Mouse (Mus musculus) natural killer cell, adult 2 months (primary cell): Measurements from ENCODE around the gene Nmd3.

Experiments used
- DNase-seq, 2 experiments: peaks; one replicate each; pipeline ENCODE4 v3.0.0; 2022; ENCODE audit warnings: low spot score in 2 of 2

The Nmd3 gene

DNA sequence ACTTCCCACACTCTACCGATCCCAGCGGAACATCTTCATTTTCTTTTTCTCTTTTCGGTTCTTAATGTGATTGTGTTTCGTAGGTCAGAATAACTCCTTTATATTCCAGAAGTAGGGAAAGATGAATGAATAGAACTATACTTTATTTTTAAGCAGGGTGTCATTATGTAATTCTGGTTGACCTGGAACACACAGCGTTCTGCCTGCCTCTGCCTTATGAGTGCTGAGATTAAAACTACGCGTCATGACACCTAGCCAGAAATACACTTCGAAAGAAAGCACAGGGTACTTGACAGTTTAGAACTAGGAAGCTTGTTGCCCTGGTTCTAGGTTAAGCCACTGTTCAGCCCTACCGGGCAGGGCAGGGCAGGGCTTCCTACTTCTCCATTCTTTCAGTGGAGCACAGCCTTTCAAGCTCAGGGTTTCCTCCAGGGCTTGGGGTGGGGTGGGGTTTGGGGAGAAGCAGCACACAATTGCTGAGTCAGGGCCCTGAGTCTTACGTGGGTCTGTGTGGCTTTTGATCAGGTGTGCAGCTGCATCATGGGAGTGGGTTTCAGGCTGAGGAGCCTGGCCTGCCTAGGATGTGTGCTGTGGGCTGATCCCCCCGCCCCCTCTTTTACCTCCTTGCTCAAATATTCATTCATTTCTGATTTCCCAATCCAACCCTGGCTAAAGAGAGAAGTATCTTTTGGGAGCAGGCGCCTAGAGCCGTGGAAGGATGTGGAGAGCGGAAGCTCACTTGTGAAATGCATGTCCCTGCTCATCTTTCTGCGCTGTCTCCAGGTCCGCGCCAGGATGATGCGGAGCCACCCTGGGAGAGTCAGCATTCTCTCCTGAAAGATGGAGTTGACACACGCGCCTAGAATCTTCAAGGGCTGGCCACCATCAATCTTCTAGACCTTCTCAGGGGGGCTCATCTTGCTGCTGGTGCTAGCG lies 42.1 kb downstream of the Nmd3 start:
- DNase-seq: no peak

GRCm38 (mm10) chr3:69765206-69765605 lies 43.4 kb downstream of the Nmd3 start:
- DNase-seq: no peak

GRCm38 (mm10) chr3:69769150-69769549 lies 47.4 kb downstream of the Nmd3 start:
- no peak for DNase-seq

GRCm38 (mm10) chr3:69773356-69773755 lies 51.6 kb downstream of the Nmd3 start:
- DNase-seq: no peak

DNA sequence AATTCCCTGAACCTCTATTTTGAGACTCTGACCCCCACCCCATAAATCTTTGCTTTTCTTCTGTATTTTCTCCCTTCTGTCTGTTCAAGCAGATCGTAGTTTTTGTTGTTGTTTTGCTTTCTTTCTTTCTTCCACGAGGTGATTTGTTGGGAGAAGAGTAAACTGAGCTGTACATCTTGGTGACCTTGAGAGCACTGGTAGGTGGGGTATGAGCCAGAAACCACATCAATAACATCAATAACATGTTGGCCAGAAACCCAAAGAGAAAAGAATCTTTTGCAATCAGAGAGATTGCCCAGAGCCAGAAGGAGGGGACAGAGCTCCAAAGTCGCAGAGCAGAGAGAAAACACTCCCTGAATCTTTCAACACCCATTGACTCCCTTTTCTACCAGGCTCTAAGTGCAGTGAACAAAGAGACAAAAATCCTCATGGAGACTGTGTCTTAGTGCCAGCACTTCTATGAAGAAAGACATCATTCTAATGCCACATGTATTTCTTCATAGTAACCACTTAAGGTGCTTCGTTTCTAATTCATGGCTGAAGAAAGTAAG lies 57.5 kb downstream of the Nmd3 start:
- no peak for DNase-seq

- DNase-seq: no peak
Observed at GRCm38 (mm10) chr3:69792823-69793417, 71.1 kb downstream of the Nmd3 start.

- no peak for DNase-seq
Observed at GRCm38 (mm10) chr3:69797533-69797932, 75.7 kb downstream of the Nmd3 start.

DNA sequence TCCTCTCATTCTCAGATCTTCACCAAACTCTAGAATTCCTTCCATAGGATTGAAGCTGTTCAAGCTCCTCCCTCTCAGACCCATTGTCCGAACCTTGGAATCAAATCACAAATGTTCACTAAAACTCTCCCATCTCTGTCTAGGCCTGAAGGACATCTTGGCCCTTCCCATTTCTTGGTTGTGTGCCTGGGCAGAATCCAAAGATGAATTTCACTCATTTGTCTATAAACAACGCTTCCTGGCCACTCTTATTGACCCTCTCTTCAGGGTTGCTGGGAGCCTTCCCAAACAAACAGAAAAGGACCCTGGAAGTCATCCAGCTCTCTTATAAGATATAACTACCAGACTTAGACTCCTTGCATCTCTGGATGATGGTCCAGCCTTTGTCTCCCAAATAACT lies 76.2 kb downstream of the Nmd3 start:
- DNase-seq: no peak

GRCm38 (mm10) chr3:69799096-69799495 lies 77.3 kb downstream of the Nmd3 start:
- DNase-seq: no peak

DNA sequence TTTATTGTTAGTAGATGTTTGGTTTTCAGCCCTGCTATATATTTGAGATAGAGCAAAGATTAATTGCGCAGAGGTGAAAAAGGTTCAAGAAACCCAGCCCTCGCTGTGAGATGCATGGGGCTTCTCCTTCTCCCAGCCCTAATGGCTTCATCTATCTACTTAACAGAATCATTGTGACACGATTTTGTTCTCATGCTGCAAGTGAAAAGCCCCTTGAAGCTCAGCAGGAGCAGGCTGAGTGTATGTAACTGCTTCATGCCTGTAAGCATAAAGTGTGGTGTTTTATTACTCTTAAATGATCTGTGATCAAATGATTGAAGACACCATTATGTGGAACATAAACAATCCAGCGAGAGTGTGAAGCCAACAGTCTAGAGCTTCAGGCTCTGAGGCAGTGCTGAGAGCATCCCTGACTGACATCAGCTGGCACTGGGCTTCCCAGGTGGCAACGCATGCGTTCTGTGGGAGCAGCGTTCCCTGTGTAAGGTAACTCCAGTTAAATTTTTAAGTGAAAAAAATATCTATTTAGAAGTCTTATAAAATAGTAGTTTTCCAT lies 79.1 kb downstream of the Nmd3 start:
- DNase-seq: no peak

DNA sequence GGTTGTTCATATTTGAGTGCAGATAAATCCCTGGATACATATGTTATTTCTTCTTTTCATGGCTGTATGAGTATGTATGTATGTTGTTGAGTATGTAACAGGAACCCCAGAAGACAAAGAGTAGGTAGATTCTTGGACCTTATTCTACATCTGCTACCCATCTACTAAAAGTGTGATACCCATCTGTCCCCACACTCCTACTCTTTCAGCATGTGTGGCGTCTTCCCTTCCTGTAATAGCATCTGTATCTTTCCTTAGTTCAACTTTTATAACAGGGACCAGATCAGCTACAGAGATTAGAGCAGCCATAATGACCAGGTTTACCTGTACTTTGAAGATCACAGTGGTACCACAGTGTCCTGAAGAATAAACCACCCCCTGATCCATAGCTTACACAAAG lies 81.4 kb downstream of the Nmd3 start:
- no peak for DNase-seq
